Mouse (Mus musculus) forelimb bud, embryonic 11.5 days (tissue): Measurements from ENCODE around the gene Adamts2.

Source experiments
- DNase-seq: peaks from one replicate; pipeline ENCODE4 v3.0.0-alpha.2; 2012; ENCODE audit warnings: low read depth, low spot score

The Adamts2 gene

GRCm38 (mm10) chr11:50671820-50672310 lies 70.0 kb downstream of the Adamts2 start:
- no peak for DNase-seq

DNA sequence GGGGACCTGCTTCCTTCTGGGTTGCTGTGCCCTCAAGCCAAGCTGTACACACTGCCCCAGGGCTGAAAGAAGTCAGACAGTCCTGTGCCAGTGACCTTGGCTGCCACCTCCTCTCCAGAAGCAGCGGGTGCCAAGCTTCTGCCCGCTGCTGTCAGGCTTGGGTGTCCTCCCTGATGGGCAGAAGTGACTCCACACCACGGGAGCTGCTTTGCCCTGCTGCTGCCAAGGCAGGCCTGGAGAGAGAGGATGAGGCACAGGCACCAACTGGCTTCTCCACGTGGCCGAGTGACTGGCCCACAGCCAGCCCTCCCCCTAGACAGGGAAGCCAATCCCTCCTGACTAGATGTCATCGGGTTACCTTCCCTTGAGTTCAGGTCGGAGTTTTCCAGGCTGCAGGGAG lies 71.0 kb downstream of the Adamts2 start:
- DNase-seq, result no peak

- DNase-seq, result no peak
These were observed 71.8 kb downstream of the Adamts2 start for GRCm38 (mm10) chr11:50673525-50674250.

DNA sequence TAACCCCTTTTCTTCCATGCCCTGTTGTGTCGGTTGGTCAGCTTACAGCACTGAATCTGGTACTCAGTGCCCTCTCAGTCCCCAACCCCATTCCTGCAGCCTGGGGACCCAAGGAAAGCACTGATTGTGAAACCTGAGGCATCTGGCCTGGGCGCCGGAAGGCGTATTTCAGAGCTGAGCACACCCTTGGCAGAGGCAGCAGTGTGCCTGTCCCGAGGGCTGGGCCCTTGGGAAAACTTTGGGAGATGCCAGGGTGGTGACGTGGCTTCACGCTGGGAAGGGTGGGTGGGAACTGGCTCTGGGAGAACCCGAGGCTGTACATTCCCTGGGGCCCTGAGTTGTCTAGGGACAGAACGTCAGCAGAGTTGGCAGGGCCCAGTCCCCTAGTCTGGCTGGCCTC lies 72.5 kb downstream of the Adamts2 start:
- no peak for DNase-seq

GRCm38 (mm10) chr11:50678650-50679049 lies 76.8 kb downstream of the Adamts2 start:
- DNase-seq, result no peak

GRCm38 (mm10) chr11:50681940-50682339 lies 80.1 kb downstream of the Adamts2 start:
- no peak for DNase-seq

DNA sequence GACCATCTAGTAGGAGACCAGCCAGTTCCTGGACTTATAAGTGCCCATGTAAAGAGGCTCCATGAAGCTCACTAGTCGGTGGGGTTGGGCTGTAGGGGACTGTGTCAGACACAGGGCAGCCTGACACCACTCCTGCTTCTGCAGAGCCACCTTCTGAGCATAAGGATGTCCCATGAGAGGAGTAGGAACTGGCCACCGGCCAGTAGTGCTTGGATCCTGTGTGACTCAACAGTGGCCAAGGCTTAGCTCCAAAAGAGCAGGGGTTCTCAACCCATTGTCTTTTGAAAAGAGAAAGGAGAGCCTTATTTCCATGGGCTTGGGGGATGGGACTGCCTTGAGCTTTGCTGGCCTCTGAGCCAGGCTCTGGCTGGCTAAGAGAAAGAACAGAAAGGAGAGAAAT lies 81.9 kb downstream of the Adamts2 start:
- DNase-seq, result no peak

GRCm38 (mm10) chr11:50688584-50688983 lies 86.7 kb downstream of the Adamts2 start:
- no peak for DNase-seq

DNA sequence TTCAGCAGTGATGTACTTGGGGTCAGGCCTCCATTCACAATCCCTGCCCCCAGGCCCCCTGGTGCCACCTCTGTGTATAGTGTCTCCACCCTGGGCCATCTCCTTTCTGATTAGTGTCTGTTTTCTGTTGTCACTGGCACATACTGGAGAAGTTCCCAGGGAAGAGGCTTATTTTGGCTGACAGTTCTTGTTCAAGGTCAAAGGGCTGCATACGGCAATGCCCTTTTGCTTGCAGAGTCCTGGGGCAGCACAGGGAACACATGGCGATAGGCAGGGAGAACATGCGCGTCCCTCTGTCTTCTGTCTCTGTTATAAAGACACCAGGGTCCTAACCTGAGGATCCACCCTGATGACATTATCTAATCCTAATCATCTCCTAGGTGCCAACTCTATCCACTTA lies 87.8 kb downstream of the Adamts2 start:
- DNase-seq, result no peak

- DNase-seq, result no peak
These were observed 98.1 kb downstream of the Adamts2 start for GRCm38 (mm10) chr11:50699971-50700370.

GRCm38 (mm10) chr11:50700496-50700895 lies 98.6 kb downstream of the Adamts2 start:
- no peak for DNase-seq

GRCm38 (mm10) chr11:50703397-50703796 lies 101.5 kb downstream of the Adamts2 start:
- DNase-seq, result no peak

DNA sequence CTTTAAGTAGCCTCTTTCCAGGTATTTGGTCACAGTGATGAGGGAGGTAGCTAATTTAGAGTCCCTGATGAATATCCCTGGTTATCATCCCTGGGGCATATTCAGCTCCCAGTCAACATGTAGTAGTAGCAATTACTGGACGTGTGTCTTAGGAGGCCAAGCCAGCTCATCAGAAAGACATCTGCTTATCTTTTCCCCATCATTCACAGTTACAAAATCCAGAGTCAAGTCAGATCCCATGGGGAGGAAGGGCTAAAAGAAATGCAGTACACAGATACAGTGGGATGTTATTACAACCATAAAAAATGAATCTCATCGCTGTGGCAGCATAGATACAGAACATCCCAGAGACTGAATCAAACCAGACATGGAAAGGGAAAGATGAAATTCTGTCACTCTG lies 102.6 kb downstream of the Adamts2 start:
- DNase-seq, result no peak

GRCm38 (mm10) chr11:50707259-50707658 lies 105.4 kb downstream of the Adamts2 start:
- DNase-seq, result no peak

DNA sequence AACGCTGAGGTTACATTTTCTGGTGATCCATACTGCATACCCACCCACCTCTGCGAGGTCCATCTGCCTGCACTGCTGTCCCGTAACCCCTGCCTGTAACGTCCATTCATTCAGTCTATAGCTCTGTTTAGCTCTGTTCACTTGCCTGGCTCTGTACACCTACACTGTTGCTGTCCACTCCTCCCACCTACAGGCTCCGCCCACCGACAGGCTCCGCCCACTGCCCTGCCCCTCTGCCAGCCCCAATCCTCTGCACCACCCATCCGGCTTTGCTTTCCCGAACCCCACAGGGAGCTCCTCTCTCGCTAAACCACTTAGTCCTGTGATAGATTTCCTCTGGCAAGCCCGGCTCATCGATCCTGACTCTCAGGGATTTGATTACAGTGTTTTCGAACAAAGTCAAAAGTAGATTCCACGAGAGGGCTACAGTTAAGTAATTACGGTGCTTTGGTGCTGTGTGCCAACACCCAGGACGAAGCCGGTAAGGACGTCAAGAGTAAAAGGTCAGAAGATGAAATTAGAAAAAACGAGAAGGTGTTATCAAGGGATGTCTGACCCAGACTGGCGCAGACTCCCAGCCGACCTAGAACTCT lies 111.8 kb downstream of the Adamts2 start:
- no peak for DNase-seq

DNA sequence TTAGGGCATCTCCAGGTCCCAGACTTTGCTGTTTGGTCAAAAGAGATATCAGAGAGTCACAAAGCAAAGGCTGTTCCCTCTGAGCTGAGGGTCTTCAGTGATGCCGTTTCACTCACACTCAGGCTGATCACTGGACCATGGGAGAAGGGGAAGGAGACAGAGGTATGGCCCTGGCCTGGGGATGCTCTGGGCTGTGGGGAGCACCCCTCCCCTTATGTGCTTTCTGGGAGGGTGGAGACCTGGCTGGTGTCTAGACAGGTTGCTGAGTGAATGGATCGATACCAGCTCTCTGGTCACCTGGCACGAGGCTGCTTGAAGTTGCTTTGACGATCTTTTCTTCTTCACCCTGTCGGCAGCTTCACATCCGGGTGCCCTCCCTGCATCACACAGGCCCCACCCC lies 113.2 kb downstream of the Adamts2 start:
- DNase-seq, result no peak

DNA sequence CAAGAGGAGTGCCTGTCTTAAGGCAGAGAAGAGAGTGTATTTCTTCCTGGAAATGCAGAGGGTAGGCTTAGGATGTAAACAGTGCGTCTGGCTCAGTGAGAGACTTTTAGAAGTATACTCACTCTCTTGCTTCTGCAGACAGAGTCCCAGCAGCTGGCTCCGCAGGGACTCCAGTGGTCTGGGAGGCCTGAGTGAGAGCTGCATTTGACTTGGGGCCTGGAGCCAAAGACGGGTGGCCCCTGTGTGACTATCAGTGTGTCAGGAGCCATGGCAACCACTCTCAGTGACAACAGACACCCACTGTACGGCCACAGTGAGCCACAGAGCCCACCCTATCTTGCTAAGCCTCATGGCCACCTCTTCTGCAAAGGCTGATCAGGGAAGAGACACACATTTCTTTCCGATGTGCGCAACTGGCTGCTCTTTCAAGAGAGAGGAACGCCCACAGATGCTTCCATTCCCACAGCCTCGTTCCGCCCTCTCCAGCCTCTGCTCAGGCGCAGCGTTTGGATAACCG lies 115.6 kb downstream of the Adamts2 start:
- no peak for DNase-seq

- DNase-seq, result peak; percentile 20
These were observed 117.0 kb downstream of the Adamts2 start for GRCm38 (mm10) chr11:50718862-50719261.

DNA sequence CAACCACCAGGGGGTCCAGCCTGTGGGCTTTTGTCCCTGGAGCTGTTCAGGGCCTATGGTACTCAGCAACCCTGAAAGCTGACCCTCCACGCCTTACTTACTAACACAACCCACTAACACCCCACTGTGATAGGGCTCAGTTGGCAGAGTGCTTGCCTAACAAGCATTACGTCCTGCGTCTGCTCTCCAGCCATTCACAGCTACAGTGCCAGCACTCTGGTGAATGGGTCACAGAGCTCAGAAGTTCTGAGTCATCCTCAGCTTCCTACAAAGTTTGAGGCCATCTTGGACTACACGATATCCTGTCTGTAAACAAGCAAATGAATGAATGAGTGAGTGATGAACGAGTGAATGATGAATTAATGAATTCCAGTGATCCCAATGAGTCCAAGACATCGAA lies 118.5 kb downstream of the Adamts2 start:
- no peak for DNase-seq

DNA sequence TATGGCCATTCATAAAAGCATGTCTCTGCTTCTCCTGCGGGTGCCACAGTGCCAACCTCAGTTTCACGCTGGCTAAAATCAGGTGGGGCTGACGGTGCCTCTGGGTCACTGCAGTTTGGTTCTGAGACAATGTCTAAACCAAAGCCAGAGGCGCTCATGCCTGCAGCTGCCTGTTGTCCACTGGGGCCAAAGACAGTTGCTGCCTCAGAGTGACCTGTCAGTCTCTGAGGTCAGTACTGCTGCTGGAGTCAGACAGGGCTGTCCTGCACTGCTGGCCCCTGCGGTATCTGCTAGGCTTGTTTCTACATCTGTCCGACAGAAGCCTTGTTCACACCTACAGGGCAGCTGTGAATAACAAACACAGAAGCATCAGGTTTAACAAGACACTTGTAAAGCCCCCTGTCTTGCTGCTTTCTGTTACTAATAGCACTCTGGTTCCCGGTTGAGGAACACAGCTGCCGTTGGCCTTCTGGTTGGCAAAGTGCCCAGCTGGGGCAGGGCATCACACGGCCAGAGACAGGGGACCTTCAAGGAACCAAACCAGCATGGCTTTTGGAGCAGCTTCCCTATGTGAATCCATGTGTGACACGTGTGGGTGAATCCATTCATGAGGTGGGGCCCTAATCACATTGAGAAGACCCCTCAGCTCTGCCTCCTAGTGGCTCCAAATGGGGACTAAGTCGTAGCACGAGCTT lies 119.1 kb downstream of the Adamts2 start:
- peak; percentile 24 for DNase-seq

DNA sequence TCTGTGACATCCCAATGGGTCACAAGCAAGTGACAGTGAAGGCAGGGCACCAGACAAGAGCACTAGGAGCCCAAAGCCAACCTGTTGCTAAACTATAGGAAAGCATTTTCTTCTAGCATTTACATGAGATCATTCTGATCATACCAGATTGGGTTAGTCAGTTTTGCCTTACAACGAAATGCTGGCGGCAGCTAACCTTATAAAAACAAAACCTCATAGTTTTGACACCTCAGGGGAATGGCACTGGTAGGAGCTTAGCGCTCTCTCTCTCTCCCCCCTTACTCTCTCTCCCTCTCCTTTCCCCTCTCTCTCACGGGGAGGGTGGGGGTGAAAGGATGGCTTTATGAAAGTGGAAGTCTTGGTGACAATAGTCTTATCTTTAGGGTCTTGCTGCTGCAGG lies 123.7 kb downstream of the Adamts2 start:
- no peak for DNase-seq

DNA sequence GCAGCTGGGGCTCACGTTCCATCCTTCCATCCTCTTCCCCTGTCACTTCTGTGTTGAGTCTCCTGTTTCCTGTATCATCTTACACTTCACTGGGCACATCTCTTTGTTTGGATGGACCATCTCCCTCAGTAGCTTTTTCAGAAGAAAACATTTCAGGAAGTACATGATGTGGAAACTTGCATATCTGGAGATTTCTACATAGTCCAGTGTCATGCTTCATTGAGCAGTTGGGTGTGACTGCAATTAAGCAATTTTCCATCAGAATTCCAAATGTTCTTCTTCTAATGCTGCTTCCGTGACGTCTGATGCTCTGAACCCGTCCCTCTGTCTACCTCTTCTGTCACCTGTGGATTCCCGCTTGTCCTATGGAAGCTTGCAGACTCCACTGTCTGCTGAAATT lies 124.2 kb downstream of the Adamts2 start:
- no peak for DNase-seq

- no peak for DNase-seq
These were observed 131.3 kb downstream of the Adamts2 start for GRCm38 (mm10) chr11:50733146-50733545.
